Mouse (Mus musculus) forebrain, postnatal 0 days (tissue): ENCODE measurements around the gene 7420426K07Rik. TPM values are rescaled to one million over a fixed set of nuclear protein-coding genes. Genes with fewer than 3 reads are reported as not detected.

Experiments
- ATAC-seq: fragments of 200-750 bp; cut with Nextera tagmentation; 2 replicates; pipeline ENCODE4 v1.8.0; 2017; ENCODE audit warnings: mild to moderate bottlenecking, moderate library complexity
- DNase-seq: peaks from one replicate; pipeline ENCODE4 v3.0.0-alpha.2; 2015
- H3K27ac ChIP-seq: fragments of 300-500 bp; sonication (generic); 2 replicates; pipeline ENCODE4 v1.5.1; 2014; ENCODE audit warnings: low read depth, mild to moderate bottlenecking, antibody characterized with exemption, low read length, moderate library complexity, mixed read lengths
- H3K27me3 ChIP-seq: fragments of 300-500 bp; sonication (generic); 2 replicates; pipeline ENCODE4 v1.6.1; 2014; ENCODE audit warnings: mild to moderate bottlenecking, low read length, mixed read lengths; ENCODE audit not compliant: insufficient read depth
- H3K36me3 ChIP-seq: fragments of 300-500 bp; sonication (generic); 2 replicates; pipeline ENCODE4 v1.6.1; 2014; ENCODE audit warnings: mild to moderate bottlenecking, moderate library complexity; ENCODE audit not compliant: insufficient read depth
- H3K4me1 ChIP-seq: fragments of 300-500 bp; sonication (generic); 2 replicates; pipeline ENCODE4 v1.6.1; 2014; ENCODE audit warnings: antibody characterized with exemption; ENCODE audit not compliant: insufficient read depth
- H3K4me2 ChIP-seq: fragments of 300-500 bp; sonication (generic); 2 replicates; pipeline ENCODE4 v1.6.1; 2014; ENCODE audit warnings: low read depth, mild to moderate bottlenecking, moderate library complexity
- H3K4me3 ChIP-seq: fragments of 300-500 bp; sonication (generic); 2 replicates; pipeline ENCODE4 v1.5.1; 2014; ENCODE audit warnings: low read depth, low read length, mixed read lengths
- H3K9ac ChIP-seq: fragments of 300-500 bp; sonication (generic); 2 replicates; pipeline ENCODE4 v1.6.1; 2014; ENCODE audit warnings: mild to moderate bottlenecking
- H3K9me3 ChIP-seq: fragments of 300-500 bp; sonication (generic); 2 replicates; pipeline ENCODE4 v1.6.1; 2016; ENCODE audit warnings: low read length
- CTCF ChIP-seq: sonication (generic); IDR thresholded peaks from 2 replicates; pipeline ENCODE4 v1.5.1; 2016; ENCODE audit warnings: antibody characterized with exemption, control low read depth, low read depth
- WGBS: fragments of 180-500 bp; shearing (Covaris S2); extraction: QIAGEN DNeasy Blood & Tissue Kit; methylation state at CpG from one replicate; pipeline ENCODE4 v1.1.7; 2014; 5-methylcytosine and 5-hydroxymethylcytosine counted together
- polyA plus RNA-seq: library from polyadenylated mRNA; unstranded; fragments of >200 nt; fragmentation: Nextera tagmentation; extraction: Ambion mirVana; gene quantifications from 2 replicates; pipeline ENCODE4 v1.2.1, GENCODE M21; 2015
- total RNA-seq: library from RNA; depleted of rRNA; stranded (reverse); fragments of >200 nt; gene quantifications from 2 replicates; pipeline ENCODE4 v1.2.3, GENCODE M21; 2014; rRNA removed

Gene 7420426K07Rik
- not detected in 2 replicates for total RNA-seq
- polyA plus RNA-seq: not detected in 2 replicates

DNA sequence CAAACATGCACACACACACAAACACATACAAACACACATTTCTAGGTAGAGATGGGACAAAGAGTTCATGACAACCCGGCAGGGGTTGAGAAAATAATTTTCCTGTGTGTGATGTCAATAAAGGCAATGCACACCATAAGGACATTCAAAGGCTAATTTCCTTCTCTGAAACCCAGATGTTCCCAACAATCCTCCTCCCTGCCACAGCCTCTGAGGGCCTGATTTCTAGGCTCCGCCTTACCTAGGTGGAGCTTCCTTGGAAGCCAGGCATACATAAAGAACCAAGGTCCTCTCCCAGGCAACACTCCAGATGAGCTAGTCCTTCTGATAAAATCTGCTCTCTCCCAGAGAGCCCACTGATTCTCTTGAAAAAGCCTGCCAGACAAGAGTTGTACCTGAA, at the start of gene 7420426K07Rik:
Gene 7420426K07Rik, plus strand, starts transcription at position 301 of the 400 bp plus-strand sequence.
- H3K9me3 ChIP-seq: no peaks in the 10 kb centered on the region
- DNase-seq (no peak), ATAC-seq (no peak)
- H3K27me3 ChIP-seq: no peaks in the 10 kb centered on the region
- no peaks in the 10 kb centered on the region for H3K36me3 ChIP-seq
- no peak for TF ChIP-seq CTCF
- no peak within 1 kb of the TSS for H3K4me2 ChIP-seq
- WGBS: 86% methylated on average over 2 of the region's 2 CpGs
- H3K27ac ChIP-seq: no peak within 1 kb of the TSS
- H3K4me1 ChIP-seq: no peaks in the 10 kb centered on the region
- no peak within 1 kb of the TSS for H3K9ac ChIP-seq
- no peak within 1 kb of the TSS for H3K4me3 ChIP-seq

DNA sequence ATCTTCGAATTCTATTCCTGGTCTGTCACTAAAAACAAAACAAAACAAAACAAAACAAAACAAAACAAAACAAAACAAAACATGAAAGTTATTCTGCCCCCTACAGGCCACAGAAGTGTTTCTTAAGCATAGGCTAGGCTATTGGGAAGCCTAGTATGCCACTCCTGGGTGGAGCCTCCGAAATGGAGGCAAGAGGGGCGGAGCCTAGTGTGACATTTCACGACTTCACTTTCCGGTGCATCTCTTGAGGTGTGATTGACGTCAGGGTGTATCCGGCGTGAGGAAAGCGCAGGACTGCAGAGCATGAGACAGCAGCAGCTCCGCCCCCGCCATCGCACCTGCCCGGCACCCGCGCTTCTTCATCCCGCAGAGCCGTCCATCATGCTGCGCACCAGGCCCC, 46.7 kb upstream of the 7420426K07Rik start, which contains the start of gene Prr23a2:
Gene Prr23a2, plus strand, starts transcription at position 285 of the 400 bp plus-strand sequence.
- no peak for DNase-seq
- Histone ChIP-seq H3K36me3 (no peaks in the 10 kb centered on the region), H3K4me1 (no peaks in the 10 kb centered on the region), H3K4me2 (no peak within 1 kb of the TSS), H3K27ac (no peak within 1 kb of the TSS), H3K4me3 (no peak within 1 kb of the TSS), H3K27me3 (no peaks in the 10 kb centered on the region), H3K9ac (no peak within 1 kb of the TSS), H3K9me3 (no peaks in the 10 kb centered on the region)
- 81% methylated on average over 18 of the region's 18 CpGs for WGBS
- TF ChIP-seq CTCF: no peak
- ATAC-seq: no peak

DNA sequence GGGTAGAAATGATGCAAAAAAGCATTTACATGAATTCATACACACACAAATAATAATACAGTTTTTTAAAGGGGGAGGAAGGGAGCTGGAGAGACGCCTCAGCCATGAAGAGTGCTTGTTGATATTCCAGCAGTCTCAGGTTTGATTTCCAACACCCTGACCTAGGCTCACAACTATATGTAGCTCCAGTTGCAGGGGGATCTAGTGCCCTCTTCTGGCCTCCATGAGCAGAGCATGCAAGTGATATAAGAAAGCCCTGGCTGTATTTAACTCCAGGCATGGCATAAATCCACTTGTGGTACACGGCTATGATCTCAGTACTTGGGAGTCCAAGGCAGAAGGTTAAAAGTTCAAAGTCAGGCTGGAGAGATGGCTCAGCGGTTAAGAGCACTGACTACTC, 39.5 kb upstream of the 7420426K07Rik start:
- 77% methylated on average over 3 of the region's 3 CpGs for WGBS
- DNase-seq: no peak

DNA sequence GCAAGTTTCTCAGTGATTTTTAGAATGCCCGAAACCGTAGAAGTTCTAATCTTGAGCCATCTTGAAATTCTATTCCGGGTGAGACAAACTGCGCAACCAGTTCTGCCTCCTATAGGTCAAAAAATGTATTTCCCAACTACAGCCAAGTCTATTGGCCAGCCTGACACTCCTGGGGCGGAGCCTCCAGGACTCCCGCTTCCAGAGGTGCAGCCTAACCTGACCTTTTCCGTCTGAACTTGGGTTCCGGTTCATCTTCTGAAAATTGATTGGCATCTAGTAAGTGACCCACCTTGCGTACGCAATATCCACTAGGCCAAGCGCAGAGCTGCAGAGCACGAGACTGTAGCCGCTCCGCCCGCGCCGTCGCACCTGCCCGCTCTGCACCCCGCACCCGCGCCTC, 38.3 kb upstream of the 7420426K07Rik start, which contains the start of gene Prr23a3:
Gene Prr23a3, plus strand, starts transcription at position 197 of the 400 bp plus-strand sequence.
- H3K36me3 ChIP-seq: no peaks in the 10 kb centered on the region
- no peak for TF ChIP-seq CTCF
- WGBS: 73% methylated on average over 22 of the region's 22 CpGs
- DNase-seq: no peak
- ATAC-seq: no peak
- H3K4me3 ChIP-seq: no peak within 1 kb of the TSS
- no peak within 1 kb of the TSS for H3K27ac ChIP-seq
- H3K9me3 ChIP-seq: no peaks in the 10 kb centered on the region
- H3K4me2 ChIP-seq: no peak within 1 kb of the TSS
- H3K4me1 ChIP-seq: no peaks in the 10 kb centered on the region
- H3K27me3 ChIP-seq: no peaks in the 10 kb centered on the region
- no peak within 1 kb of the TSS for H3K9ac ChIP-seq

More for the DNA sequence above, 39.5 kb upstream of the 7420426K07Rik start:
- 0 out of 2 replicates have a peak, but pooled peaks have one; percentile 9 for TF ChIP-seq CTCF
- no peaks in the 10 kb centered on the region for H3K4me1 ChIP-seq
- H3K27me3 ChIP-seq: no peaks in the 10 kb centered on the region
- no peaks in the 10 kb centered on the region for H3K9me3 ChIP-seq
- no peak overlapping the region for H3K4me2 ChIP-seq
- H3K4me3 ChIP-seq: no peak overlapping the region
- ATAC-seq: no peak
- no peak overlapping the region for H3K9ac ChIP-seq
- no peaks in the 10 kb centered on the region for H3K36me3 ChIP-seq
- no peak overlapping the region for H3K27ac ChIP-seq

DNA sequence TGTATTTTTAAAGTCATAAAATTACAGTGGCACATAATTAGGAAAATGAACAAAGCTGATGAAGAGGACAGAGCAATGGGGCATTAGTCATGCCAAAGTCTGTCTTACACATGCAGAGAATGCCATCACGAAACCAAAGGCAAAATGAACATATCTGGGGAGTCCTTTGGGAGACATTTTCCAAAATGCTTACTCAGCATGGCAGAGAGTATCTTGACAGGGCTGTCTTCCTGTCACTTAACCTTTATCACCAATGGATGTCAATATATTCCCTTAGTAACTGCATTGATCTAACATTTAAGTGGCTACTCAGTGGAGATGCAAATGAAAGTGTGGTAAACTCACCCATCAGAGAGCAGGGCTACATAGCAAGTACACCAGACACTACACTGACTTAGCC, 1.4 kb upstream of the 7420426K07Rik start:
- Histone ChIP-seq H3K4me2 (no peak overlapping the region), H3K27me3 (no peaks in the 10 kb centered on the region), H3K36me3 (no peaks in the 10 kb centered on the region), H3K4me3 (no peak overlapping the region), H3K27ac (no peak overlapping the region), H3K9me3 (peaks cover 10% of the 10 kb centered on the region; the same call in 1 of the 2 replicates), H3K9ac (no peak overlapping the region), H3K4me1 (no peaks in the 10 kb centered on the region)
- DNase-seq (no peak), ATAC-seq (no peak)
- 87% methylated on average over 1 of the region's 1 CpGs for WGBS
- no peak for TF ChIP-seq CTCF

DNA sequence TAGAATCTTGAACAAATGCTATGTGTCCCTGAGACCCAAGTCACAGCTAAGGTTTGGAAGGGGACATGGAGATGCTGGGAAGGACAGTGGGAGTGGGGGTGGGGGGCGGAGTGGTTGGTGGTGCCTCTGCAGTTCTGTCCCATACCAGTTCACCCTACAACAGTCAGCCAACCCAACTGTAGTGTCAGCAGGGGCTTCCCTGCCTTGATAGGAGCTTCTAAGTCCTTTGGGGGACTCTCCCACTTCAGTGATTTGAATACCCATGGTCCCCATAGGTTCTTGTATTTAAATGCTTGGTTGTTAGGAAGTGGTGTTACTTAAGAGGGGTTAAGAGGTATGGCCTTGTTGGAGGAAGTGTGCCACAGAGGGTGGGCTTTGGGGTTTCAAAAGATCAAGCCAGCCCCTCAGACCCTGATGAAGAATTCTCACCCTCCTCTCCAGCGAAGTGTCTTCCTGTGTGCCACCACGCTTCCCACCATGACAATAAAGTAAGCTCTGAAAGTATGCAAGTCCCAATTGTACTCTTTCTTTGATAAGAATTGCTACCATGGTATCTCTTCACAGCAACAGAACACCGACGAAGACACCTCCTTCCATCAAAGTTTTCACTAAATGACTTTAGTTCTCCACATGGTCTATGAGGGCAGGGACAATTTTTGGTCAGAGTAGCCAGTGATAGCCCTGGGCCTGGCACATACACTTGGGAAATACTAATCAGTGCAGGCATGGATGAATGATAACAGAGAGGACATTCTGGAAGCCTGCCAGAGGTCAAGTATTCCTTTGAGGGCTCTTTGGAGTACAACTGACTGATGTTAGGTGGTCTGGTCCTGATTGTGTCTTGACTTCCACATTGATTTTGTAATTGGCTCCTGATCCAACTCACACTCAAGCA, 18.0 kb downstream of the 7420426K07Rik start:
- no peak for TF ChIP-seq CTCF
- Histone ChIP-seq H3K4me3 (no peak overlapping the region), H3K27ac (no peak overlapping the region), H3K36me3 (no peaks in the 10 kb centered on the region), H3K4me2 (no peak overlapping the region), H3K9ac (no peak overlapping the region), H3K27me3 (no peaks in the 10 kb centered on the region), H3K4me1 (peaks cover 5% of the 10 kb centered on the region; the same call in 1 of the 2 replicates), H3K9me3 (no peaks in the 10 kb centered on the region)
- DNase-seq (no peak), ATAC-seq (no peak)
- WGBS: 94% methylated on average over 5 of the region's 5 CpGs

DNA sequence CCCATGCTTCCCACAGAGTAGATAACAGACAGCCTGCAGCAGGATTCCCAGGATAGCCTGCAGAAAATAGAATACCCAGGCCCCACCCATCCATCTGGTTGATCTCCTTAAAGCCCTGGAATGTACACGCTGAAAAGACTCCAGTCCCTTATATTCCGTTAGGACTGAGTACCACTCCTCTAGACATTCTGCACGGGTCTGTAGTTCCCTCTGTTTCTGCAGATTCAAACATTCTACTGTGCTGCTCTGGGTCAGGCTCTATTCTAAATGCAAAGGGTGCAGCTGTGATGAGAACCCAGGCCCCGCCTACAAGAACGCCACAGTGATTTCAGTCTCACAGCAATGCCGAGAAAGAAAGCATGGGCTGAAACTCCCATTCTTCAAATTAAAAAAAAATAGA, 20.2 kb downstream of the 7420426K07Rik start:
- no peak for TF ChIP-seq CTCF
- Histone ChIP-seq H3K4me1 (peaks cover 5% of the 10 kb centered on the region; the same call in 1 of the 2 replicates), H3K9me3 (no peaks in the 10 kb centered on the region), H3K36me3 (no peaks in the 10 kb centered on the region), H3K4me3 (no peak overlapping the region), H3K27ac (no peak overlapping the region), H3K27me3 (no peaks in the 10 kb centered on the region), H3K4me2 (no peak overlapping the region), H3K9ac (no peak overlapping the region)
- ATAC-seq (peak; percentile 77), DNase-seq (peak; percentile 26)
- 14% methylated on average over 6 of the region's 6 CpGs for WGBS
